Mouse (Mus musculus) megakaryocyte, embryonic 14.5 days (primary cell): ENCODE data around the gene Zdhhc14.

Experiments
- FLI1 ChIP-seq: IDR thresholded peaks from 2 replicates; pipeline ENCODE4 v1.6.1; 2012; ENCODE audit warnings: low read length, inconsistent platforms, mixed read lengths
- GATA1 ChIP-seq: IDR thresholded peaks from 3 replicates; pipeline ENCODE4 v1.6.1; 2012; ENCODE audit warnings: mixed read lengths, low read length, inconsistent platforms, borderline replicate concordance

DNA sequence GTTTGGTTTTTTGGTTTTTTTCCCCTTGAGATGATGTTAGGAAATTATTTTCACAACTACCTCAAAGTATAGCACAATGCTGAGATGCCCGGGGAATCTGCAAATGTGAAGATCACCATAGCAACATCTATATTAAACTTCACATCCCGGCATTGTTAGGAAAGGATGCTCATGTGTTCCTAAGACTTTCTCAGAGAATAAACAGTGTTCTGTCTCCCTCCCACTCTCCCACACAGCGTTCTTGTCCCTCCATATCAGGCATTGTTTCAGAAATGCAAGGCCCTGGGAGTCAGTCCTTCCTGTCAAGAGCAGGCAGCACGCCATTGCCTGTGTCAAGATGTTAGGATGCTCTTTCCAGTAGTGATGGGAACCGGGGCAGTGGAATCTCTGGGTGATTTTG lies 51.7 kb downstream of the Zdhhc14 start:
- TF ChIP-seq GATA1: no peak
- no peak for TF ChIP-seq FLI1
